Comparison of ENCODE assay signal across 7 mouse cellular contexts in the genomic region with DNA sequence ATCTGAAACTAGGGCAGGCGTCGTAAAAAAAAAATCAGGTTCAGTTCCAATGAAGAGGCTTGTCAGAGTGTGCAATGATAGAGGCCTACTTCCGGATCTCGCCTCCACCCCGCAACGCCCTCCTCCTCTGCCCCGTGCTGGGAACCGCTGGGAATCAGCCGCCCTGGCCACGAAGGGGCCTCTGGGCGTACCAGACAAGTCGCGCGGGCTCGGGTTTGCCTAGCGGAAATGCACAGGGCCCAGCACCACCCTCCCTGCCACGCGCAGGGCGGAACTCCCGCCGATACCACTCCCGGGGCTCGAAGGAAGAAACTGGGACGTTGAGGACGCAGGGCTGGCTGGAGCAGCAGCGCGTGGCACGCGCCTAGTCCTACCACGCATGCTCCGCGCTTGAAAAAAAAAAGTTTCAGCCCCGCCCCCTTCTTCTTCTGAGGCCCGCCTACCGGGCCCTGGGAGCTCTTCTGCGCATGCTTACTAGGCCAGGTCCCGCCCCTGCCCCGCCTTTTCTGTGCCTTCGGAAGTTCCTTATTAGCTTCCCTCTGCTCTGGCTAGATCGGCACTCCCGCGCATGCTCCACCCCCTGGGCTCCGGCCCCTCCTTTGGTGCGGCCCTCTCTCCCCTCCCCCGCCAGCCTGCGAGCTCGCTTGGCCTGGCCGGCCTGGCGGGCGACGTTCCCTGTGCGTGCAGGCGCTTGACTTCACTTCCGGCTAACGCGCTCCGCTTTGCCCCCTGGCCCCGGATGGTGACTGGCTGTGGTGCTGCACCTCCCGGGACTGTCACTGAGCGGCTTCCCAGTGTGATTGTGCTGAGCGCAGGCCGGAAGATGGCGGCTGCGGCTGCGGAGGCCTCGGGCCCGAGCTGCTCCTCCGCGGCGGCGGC. TPM values are rescaled to one million over a fixed set of nuclear protein-coding genes. Genes with fewer than 3 reads are reported as not detected.
DNase-seq lines count a peak whose midpoint lies in the region; ATAC-seq lines count a peak whose summit lies in the region.

Gene Birc6, plus strand, starts transcription at position 567 of the 879 bp plus-strand sequence.

- DNase-seq in adrenal gland, postnatal 25 days: peak; percentile 100
- DNase-seq in heart, adult 11 months: peak; percentile 100
- DNase-seq in kidney, adult 18-20 months: peak; percentile 100
- DNase-seq in limb, embryonic 11.5 days (ENCODE audit: low spot score): peak; percentile 100
- DNase-seq in midbrain, embryonic 14.5 days: peak; percentile 100
- DNase-seq in spleen, adult 18-20 months: peak; percentile 100

- H3K27me3 ChIP-seq in embryonic facial prominence, embryonic 12.5 days: no peaks in the 10 kb centered on the region
- H3K27me3 ChIP-seq in limb, embryonic 11.5 days (ENCODE audit: control insufficient read depth, insufficient read depth, low read length): no peaks in the 10 kb centered on the region
- H3K27me3 ChIP-seq in midbrain, embryonic 14.5 days (ENCODE audit: control insufficient read depth, insufficient read depth, low read length): no peaks in the 10 kb centered on the region

- H3K4me2 ChIP-seq in embryonic facial prominence, embryonic 12.5 days (replicated peaks): peak within 1 kb of the TSS; percentile 79
- H3K4me2 ChIP-seq in limb, embryonic 11.5 days (ENCODE audit: low read depth, severe bottlenecking): peak within 1 kb of the TSS; percentile 71
- H3K4me2 ChIP-seq in midbrain, embryonic 14.5 days (ENCODE audit: low read length): peak within 1 kb of the TSS; percentile 89

- H3K9me3 ChIP-seq in embryonic facial prominence, embryonic 12.5 days: no peaks in the 10 kb centered on the region
- H3K9me3 ChIP-seq in limb, embryonic 11.5 days (ENCODE audit: control insufficient read depth, low read length): no peaks in the 10 kb centered on the region
- no peaks in the 10 kb centered on the region for H3K9me3 ChIP-seq in midbrain, embryonic 14.5 days (ENCODE audit: control insufficient read depth, low read length)

- peak; percentile 97 for ATAC-seq in embryonic facial prominence, embryonic 12.5 days (ENCODE audit: insufficient number of reproducible peaks, insufficient read depth, low FRiP score, low TSS enrichment)
- ATAC-seq in limb, embryonic 11.5 days (ENCODE audit: insufficient number of reproducible peaks, low FRiP score, low TSS enrichment, low read depth): peak; percentile 98
- peak; percentile 97 for ATAC-seq in midbrain, embryonic 14.5 days (ENCODE audit: low FRiP score, low TSS enrichment)

- WGBS in embryonic facial prominence, embryonic 12.5 days: under 1% methylated on average over 71 of the region's 71 CpGs
- under 1% methylated on average over 66 of the region's 71 CpGs for WGBS in limb, embryonic 11.5 days
- WGBS in midbrain, embryonic 14.5 days: under 1% methylated on average over 71 of the region's 71 CpGs

- no peaks in the 10 kb centered on the region for H3K36me3 ChIP-seq in embryonic facial prominence, embryonic 12.5 days
- H3K36me3 ChIP-seq in limb, embryonic 11.5 days (ENCODE audit: control insufficient read depth, insufficient read depth, low read length): no peaks in the 10 kb centered on the region
- H3K36me3 ChIP-seq in midbrain, embryonic 14.5 days (ENCODE audit: control insufficient read depth, insufficient read depth, low read length): no peaks in the 10 kb centered on the region

- H3K4me3 ChIP-seq in embryonic facial prominence, embryonic 12.5 days: peak within 1 kb of the TSS; percentile 77
- H3K4me3 ChIP-seq in limb, embryonic 11.5 days (ENCODE audit: low read depth, low read length): peak within 1 kb of the TSS; percentile 96
- H3K4me3 ChIP-seq in midbrain, embryonic 14.5 days (replicated peaks; ENCODE audit: low read depth, low read length): peak within 1 kb of the TSS; percentile 95

- peak within 1 kb of the TSS; percentile 98 for H3K27ac ChIP-seq in embryonic facial prominence, embryonic 12.5 days
- H3K27ac ChIP-seq in limb, embryonic 11.5 days (replicated peaks; ENCODE audit: low read depth, low read length): peak within 1 kb of the TSS; percentile 97
- H3K27ac ChIP-seq in midbrain, embryonic 14.5 days (replicated peaks; ENCODE audit: low read depth, low read length): peak within 1 kb of the TSS; percentile 98

- H3K4me1 ChIP-seq in embryonic facial prominence, embryonic 12.5 days: peaks cover 16% of the 10 kb centered on the region
- peaks cover 6% of the 10 kb centered on the region for H3K4me1 ChIP-seq in limb, embryonic 11.5 days (ENCODE audit: control insufficient read depth, insufficient read depth, low read length)
- H3K4me1 ChIP-seq in midbrain, embryonic 14.5 days (ENCODE audit: control insufficient read depth, insufficient read depth, low read length): peaks cover 18% of the 10 kb centered on the region

- peak within 1 kb of the TSS; percentile 98 for H3K9ac ChIP-seq in embryonic facial prominence, embryonic 12.5 days
- peak within 1 kb of the TSS; percentile 95 for H3K9ac ChIP-seq in limb, embryonic 11.5 days (ENCODE audit: low read length)
- H3K9ac ChIP-seq in midbrain, embryonic 14.5 days (replicated peaks; ENCODE audit: low read length): peak within 1 kb of the TSS; percentile 97

RNA-seq across cellular contexts. Expression of gene Birc6, which starts in this region (rescaled TPM):
- 124 and 147 TPM in 2 replicates for total RNA-seq in adrenal gland, postnatal 25 days (2021)
- polyA plus RNA-seq in embryonic facial prominence, embryonic 12.5 days (2016; fragmentation: Nextera tagmentation; extraction: Ambion mirVana): 96.5 and 98.3 TPM in 2 replicates
- polyA plus RNA-seq in limb, embryonic 11.5 days (2014; fragmentation: Nextera tagmentation; extraction: Ambion mirVana): 82.5 and 96.1 TPM in 2 replicates
- 111 and 116 TPM in 2 replicates for polyA plus RNA-seq in midbrain, embryonic 14.5 days (2014; fragmentation: Nextera tagmentation; extraction: Ambion mirVana)

Comparison
In these comparisons a context has a peak if more than half of its experiments do, and no peak if none do; other contexts are left out.
1. Peak in every context shown above with its lines: DNase-seq, ATAC-seq, H3K4me3 ChIP-seq and H3K27ac ChIP-seq.